Mouse (Mus musculus): ENCODE measurements around the gene Aqp8. TPM values are rescaled to one million over a fixed set of nuclear protein-coding genes. Genes with fewer than 3 reads are reported as not detected.

The Aqp8 gene
- total RNA-seq, 2 experiments from 2014 or later: not detected

- intact Hi-C loops (cut with DNase I): loop anchor here (1.0 to 5.0 kb wide), 3 partner anchors 67 to 449 kb away; no protein-coding TSS in a partner anchor
- DNase-seq (ENCODE audit: low spot score in 2 of 2): peak; percentile 63 to 67
Measured at GRCm38 (mm10) chr7:123465692-123466387, 3.7 kb downstream of the Aqp8 start.

GRCm38 (mm10) chr7:123467961-123468360 lies 5.9 kb downstream of the Aqp8 start:
- intact Hi-C loops (cut with DNase I): loop anchor here (5.0 kb wide), 1 partner anchor 451 kb away; no protein-coding TSS in a partner anchor
- no peak for DNase-seq (ENCODE audit: low spot score in 2 of 2)

- DNase-seq (ENCODE audit: low spot score in 2 of 2): peak; percentile 43 to 79
- intact Hi-C loops (cut with DNase I): no loop called here
Measured at GRCm38 (mm10) chr7:123487703-123488102, 25.6 kb downstream of the Aqp8 start.

- DNase-seq (ENCODE audit: low spot score in 2 of 2): peak; percentile 5 to 24
- intact Hi-C loops (cut with DNase I): no loop called here
Measured at GRCm38 (mm10) chr7:123499481-123500238, 37.6 kb downstream of the Aqp8 start.

- peak; percentile 92 to 95 for DNase-seq (ENCODE audit: low spot score in 2 of 2)
- intact Hi-C loops (cut with DNase I): no loop called here
Measured at GRCm38 (mm10) chr7:123500239-123501219, 38.4 kb downstream of the Aqp8 start, which contains the start of gene Zkscan2. TSS of gene Zkscan2 (minus strand) at chr7:123500449.

GRCm38 (mm10) chr7:123503358-123503757 lies 41.3 kb downstream of the Aqp8 start:
- intact Hi-C loops (cut with DNase I): no loop called here

GRCm38 (mm10) chr7:123507946-123508345 lies 45.9 kb downstream of the Aqp8 start:
- no peak for DNase-seq (ENCODE audit: low spot score in 2 of 2)
- intact Hi-C loops (cut with DNase I): no loop called here

More at GRCm38 (mm10) chr7:123503358-123503757, 41.3 kb downstream of the Aqp8 start:
- DNase-seq (ENCODE audit: low spot score in 2 of 2): no peak

Other genes starting within 250 kb of the Aqp8 start
- 1 to 10 TPM in 1 of 2 experiments, under 1 TPM in 1; 0.55 to 2.0 TPM for gene Slc5a11, start 247.5 kb upstream of the Aqp8 start, total RNA-seq (2021)
- gene Lcmt1, start 92.5 kb upstream of the Aqp8 start, total RNA-seq (2021): 10 to 100 TPM; 85.3 to 87.8 TPM
- gene Arhgap17, start 92.4 kb upstream of the Aqp8 start, total RNA-seq (2021): 10 to 100 TPM; 13.6 to 16.8 TPM
- gene Zkscan2, start 38.2 kb downstream of the Aqp8 start, total RNA-seq (2021): 10 to 100 TPM; 14.3 to 18.8 TPM

Measured in left cerebral cortex, postnatal 25 days (tissue).